ENCODE assay signal across 9 mouse cellular contexts in the genomic region with DNA sequence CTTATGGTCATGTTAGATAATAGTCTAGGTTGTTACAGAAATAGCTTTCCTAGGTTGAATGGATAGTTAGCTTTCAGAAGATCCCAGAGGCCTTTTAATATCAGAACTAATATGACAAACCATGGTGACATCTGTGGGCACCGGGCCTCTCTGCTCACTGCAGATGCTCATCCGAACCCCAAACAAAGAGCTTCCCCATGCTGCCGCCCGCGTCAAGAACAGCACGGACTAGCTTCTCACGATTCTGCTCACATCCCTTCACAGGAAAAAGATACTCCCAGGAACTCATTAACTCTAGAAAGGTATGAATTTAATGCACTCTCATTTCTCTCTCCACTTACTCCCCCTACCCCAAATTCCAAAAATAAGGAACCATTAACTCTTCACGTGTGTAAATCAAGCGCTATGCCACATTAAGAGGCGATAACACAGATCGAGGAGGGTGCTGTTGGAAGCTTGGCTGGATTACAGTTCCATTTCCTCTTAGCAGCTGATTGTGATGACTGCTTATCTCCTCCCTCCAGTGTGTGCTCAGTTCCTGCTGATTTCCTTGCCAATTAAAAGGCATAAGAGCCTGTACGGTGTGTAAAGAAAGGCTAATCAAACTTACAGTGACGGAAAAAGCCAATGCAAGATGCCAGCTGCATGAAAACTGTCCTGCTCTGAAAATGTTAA.
A peak's percentile ranks its signal among the peaks of the same experiment; 100 is the strongest.
DNase-seq lines count a peak whose midpoint lies in the region; ATAC-seq lines count a peak whose summit lies in the region.
"Had no signal": no experiment of that assay in that cellular context is flagged by ENCODE, and none has a peak within 500 bp of the region (broad histone marks: within the 10 kb centered on the region; RNA-seq: fewer than 3 reads in every experiment).

No protein-coding gene starts in this region.

- H3K4me3 ChIP-seq in heart, embryonic 10.5 days: no peak overlapping the region
- no peak overlapping the region for H3K4me3 ChIP-seq in lung, embryonic 15.5 days

- 44% methylated on average over 13 of the region's 13 CpGs for WGBS in heart, embryonic 10.5 days
- WGBS in lung, embryonic 15.5 days: 36% methylated on average over 13 of the region's 13 CpGs

- no peaks in the 10 kb centered on the region for H3K27me3 ChIP-seq in heart, embryonic 10.5 days (ENCODE audit: insufficient read depth, poor library complexity, severe bottlenecking)
- no peaks in the 10 kb centered on the region for H3K27me3 ChIP-seq in lung, embryonic 15.5 days

- no peaks in the 10 kb centered on the region for H3K9me3 ChIP-seq in heart, embryonic 10.5 days
- H3K9me3 ChIP-seq in lung, embryonic 15.5 days: no peaks in the 10 kb centered on the region

- DNase-seq in frontal cortex, postnatal 14 days (ENCODE audit: low spot score in 2 of 2): no peak
- DNase-seq in 416B (ENCODE audit: low read depth): peak; percentile 81
- DNase-seq in heart, embryonic 10.5 days (ENCODE audit: low spot score): no peak
- no peak for DNase-seq in thymus, postnatal 10 days (ENCODE audit: low spot score in 2 of 2)
- no peak for DNase-seq in left cerebral cortex, adult 9 months (ENCODE audit: low spot score in 2 of 2)
- DNase-seq in gastrocnemius, postnatal 10 days: no peak
- DNase-seq: adrenal gland, postnatal 36 days had no signal

- H3K4me1 ChIP-seq in heart, embryonic 10.5 days: peaks cover 6% of the 10 kb centered on the region; the same call in 1 of the 2 replicates
- peaks cover 13% of the 10 kb centered on the region for H3K4me1 ChIP-seq in lung, embryonic 15.5 days

- ATAC-seq in frontal cortex, adult (ENCODE audit: low TSS enrichment): peak; percentile 64
- peak; percentile 77 for ATAC-seq in lung, embryonic 15.5 days (ENCODE audit: borderline replicate concordance, extremely low read depth, low FRiP score, low TSS enrichment)

- peak overlapping the region; percentile 16; the same call in 1 of the 2 replicates for H3K27ac ChIP-seq in heart, embryonic 10.5 days
- peak overlapping the region; percentile 14 for H3K27ac ChIP-seq in lung, embryonic 15.5 days

- peak overlapping the region; percentile 16 for H3K4me2 ChIP-seq in lung, embryonic 15.5 days

- H3K9ac ChIP-seq in lung, embryonic 15.5 days: no peak overlapping the region

- H3K36me3 ChIP-seq in heart, embryonic 10.5 days: 0 out of 2 replicates have a peak, but pooled peaks cover 2% of the 10 kb centered on the region
- no peaks in the 10 kb centered on the region for H3K36me3 ChIP-seq in lung, embryonic 15.5 days
